In genomic region chr4:116626658-116627358, GRCm38 (mm10) we compare ENCODE assay signal across 7 mouse cellular contexts. TPM values are rescaled to one million over a fixed set of nuclear protein-coding genes. Genes with fewer than 3 reads are reported as not detected.
DNase-seq lines count a peak whose midpoint lies in the region; ATAC-seq lines count a peak whose summit lies in the region.

No protein-coding gene starts in this region.

- H3K9me3 ChIP-seq in intestine, embryonic 14.5 days (ENCODE audit: control insufficient read depth, low read length), result no peaks in the 10 kb centered on the region
- no peaks in the 10 kb centered on the region for H3K9me3 ChIP-seq in midbrain, embryonic 11.5 days (ENCODE audit: control insufficient read depth, low read length)

- WGBS in intestine, embryonic 14.5 days, result under 1% methylated on average over 52 of the region's 53 CpGs
- 0% methylated on average over 52 of the region's 53 CpGs for WGBS in midbrain, embryonic 11.5 days

- H3K27me3 ChIP-seq in intestine, embryonic 14.5 days (replicated peaks; ENCODE audit: control insufficient read depth, insufficient read depth, low read length), result no peaks in the 10 kb centered on the region
- H3K27me3 ChIP-seq in midbrain, embryonic 11.5 days (ENCODE audit: control insufficient read depth, insufficient read depth, low read length), result no peaks in the 10 kb centered on the region

- peak overlapping the region; percentile 78 for H3K4me2 ChIP-seq in intestine, embryonic 14.5 days (ENCODE audit: low read length)
- peak overlapping the region; percentile 85 for H3K4me2 ChIP-seq in midbrain, embryonic 11.5 days

- peaks cover 12% of the 10 kb centered on the region for H3K36me3 ChIP-seq in intestine, embryonic 14.5 days (ENCODE audit: control insufficient read depth, insufficient read depth, low read length)
- peaks cover 4% of the 10 kb centered on the region; the same call in 1 of the 2 replicates for H3K36me3 ChIP-seq in midbrain, embryonic 11.5 days (ENCODE audit: control insufficient read depth, insufficient read depth, low read length)

- ATAC-seq in intestine, embryonic 14.5 days (replicated peaks; ENCODE audit: low FRiP score, low TSS enrichment, low read depth), result peak; percentile 81
- ATAC-seq in midbrain, embryonic 11.5 days (ENCODE audit: low FRiP score), result peak; percentile 85

- intact Hi-C loops in left cerebral cortex, postnatal 4 days (cut with DNase I), result loop anchor here (2.0 kb wide), 1 partner anchor 24 kb away; the partner anchor contains the start of gene Akr1a1

- H3K27ac ChIP-seq in intestine, embryonic 14.5 days (ENCODE audit: low read depth), result peak overlapping the region; percentile 97
- H3K27ac ChIP-seq in midbrain, embryonic 11.5 days (ENCODE audit: low read depth, low read length), result peak overlapping the region; percentile 92

- DNase-seq in adrenal gland, postnatal 10 days, result peak; percentile 90
- DNase-seq in embryo, embryonic 11 days, result peak; percentile 97
- peak; percentile 75 for DNase-seq in gastrocnemius, postnatal 25 days
- DNase-seq in intestine, embryonic 14.5 days (ENCODE audit: low spot score), result peak; percentile 95
- peak; percentile 94 for DNase-seq in left cerebral cortex, postnatal 4 days
- DNase-seq in midbrain, embryonic 11.5 days (ENCODE audit: low spot score, missing footprints), result peak; percentile 99
- peak; percentile 63 for DNase-seq in skeletal muscle tissue, adult 2 months (ENCODE audit: low read depth, low spot score)

- H3K4me3 ChIP-seq in intestine, embryonic 14.5 days (ENCODE audit: low read depth, low read length), result peak overlapping the region; percentile 98
- peak overlapping the region; percentile 99 for H3K4me3 ChIP-seq in midbrain, embryonic 11.5 days (ENCODE audit: low read depth, low read length)

- peak overlapping the region; percentile 97 for H3K9ac ChIP-seq in intestine, embryonic 14.5 days (ENCODE audit: low read length)
- H3K9ac ChIP-seq in midbrain, embryonic 11.5 days (ENCODE audit: low read length), result peak overlapping the region; percentile 99

- peaks cover 13% of the 10 kb centered on the region for H3K4me1 ChIP-seq in intestine, embryonic 14.5 days (replicated peaks; ENCODE audit: control insufficient read depth, insufficient read depth, low read length)
- peaks cover 8% of the 10 kb centered on the region for H3K4me1 ChIP-seq in midbrain, embryonic 11.5 days (ENCODE audit: control insufficient read depth, insufficient read depth, low read length)

RNA-seq across cellular contexts. Expression of gene Nasp, which starts 0.9 kb away (rescaled TPM):
- 10 to 100 TPM; 46.4 to 48.1 TPM for total RNA-seq in adrenal gland, postnatal 10 days (2021)
- 10 to 100 TPM; 12.4 to 12.8 TPM for total RNA-seq in gastrocnemius, postnatal 25 days (2021)
- polyA plus RNA-seq in intestine, embryonic 14.5 days (2014; fragmentation: Nextera tagmentation; extraction: Ambion mirVana), result 146 and 154 TPM in 2 replicates
- 100 to 1,000 TPM; 125 to 130 TPM for total RNA-seq in left cerebral cortex, postnatal 4 days (2021)
- 304 and 328 TPM in 2 replicates for polyA plus RNA-seq in midbrain, embryonic 11.5 days (2014; fragmentation: Nextera tagmentation; extraction: Ambion mirVana)

RNA-seq across cellular contexts. Expression of gene Akr1a1, which starts 24.7 kb away (rescaled TPM):
- 100 to 1,000 TPM; 646 to 659 TPM for total RNA-seq in adrenal gland, postnatal 10 days (2021)
- 100 to 1,000 TPM; 175 to 184 TPM for total RNA-seq in gastrocnemius, postnatal 25 days (2021)
- 764 and 800 TPM in 2 replicates for polyA plus RNA-seq in intestine, embryonic 14.5 days (2014; fragmentation: Nextera tagmentation; extraction: Ambion mirVana)
- 100 to 1,000 TPM; 651 to 668 TPM for total RNA-seq in left cerebral cortex, postnatal 4 days (2021)
- polyA plus RNA-seq in midbrain, embryonic 11.5 days (2014; fragmentation: Nextera tagmentation; extraction: Ambion mirVana), result 544 TPM in 2 replicates

RNA-seq across cellular contexts. Expression of gene Ccdc17, which starts 30.4 kb away (rescaled TPM):
- 10 to 100 TPM in 1 of 2 experiments, 1 to 10 TPM in 1; 5.8 to 13.8 TPM for total RNA-seq in adrenal gland, postnatal 10 days (2021)
- total RNA-seq in gastrocnemius, postnatal 25 days (2021), result 1 to 10 TPM; 1.4 to 1.8 TPM
- polyA plus RNA-seq in intestine, embryonic 14.5 days (2014; fragmentation: Nextera tagmentation; extraction: Ambion mirVana), result 3.8 and 4.1 TPM in 2 replicates
- 1 to 10 TPM; 2.4 to 3.9 TPM for total RNA-seq in left cerebral cortex, postnatal 4 days (2021)
- polyA plus RNA-seq in midbrain, embryonic 11.5 days (2014; fragmentation: Nextera tagmentation; extraction: Ambion mirVana), result 1.7 and 2.6 TPM in 2 replicates

RNA-seq across cellular contexts. Expression of gene Prdx1, which starts 58.5 kb away (rescaled TPM):
- total RNA-seq in adrenal gland, postnatal 10 days (2021), result 100 to 1,000 TPM; 573 to 689 TPM
- total RNA-seq in gastrocnemius, postnatal 25 days (2021), result 100 to 1,000 TPM; 229 to 254 TPM
- polyA plus RNA-seq in intestine, embryonic 14.5 days (2014; fragmentation: Nextera tagmentation; extraction: Ambion mirVana), result 1,268 and 1,288 TPM in 2 replicates
- 100 to 1,000 TPM; 170 to 191 TPM for total RNA-seq in left cerebral cortex, postnatal 4 days (2021)
- 1,035 and 1,053 TPM in 2 replicates for polyA plus RNA-seq in midbrain, embryonic 11.5 days (2014; fragmentation: Nextera tagmentation; extraction: Ambion mirVana)

Comparison
In these comparisons a context has a peak if more than half of its experiments do, and no peak if none do; other contexts are left out.
1. Peak in every context shown above with its lines: DNase-seq, ATAC-seq, H3K4me3 ChIP-seq and H3K27ac ChIP-seq.